Mouse (Mus musculus) CH12.LX (cell line): ENCODE data around the gene Plcxd2. TPM values are rescaled to one million over a fixed set of nuclear protein-coding genes. Genes with fewer than 3 reads are reported as not detected.

Experiments
- DNase-seq: peaks from one replicate; pipeline ENCODE4 v3.0.0-alpha.2; 2013; ENCODE audit errors: extremely low read depth
- H3K27ac ChIP-seq: 2 replicates; pipeline ENCODE4 v1.5.1; 2012; ENCODE audit warnings: low read depth, mild to moderate bottlenecking, control low read depth, moderate library complexity; ENCODE audit not compliant: insufficient read depth
- H3K27me3 ChIP-seq: replicated peaks from 2 replicates; pipeline ENCODE3; 2012; ENCODE audit warnings: inconsistent platforms
- H3K36me3 ChIP-seq, 2 experiments: replicated peaks in 1 of 2; 2 replicates each; pipeline versions ENCODE3 to v1.6.1; 2012; ENCODE audit warnings: inconsistent platforms in 1 of 2, low read length in 1 of 2, mild to moderate bottlenecking in 1 of 2, mixed read lengths in 1 of 2, moderate library complexity in 1 of 2; ENCODE audit not compliant: control insufficient read depth in 1 of 2, insufficient read depth in 1 of 2
- H3K4me1 ChIP-seq, 2 experiments: 2 replicates each; pipeline ENCODE4 v1.6.1; 2012; ENCODE audit warnings: inconsistent platforms in 1 of 2, moderate library complexity in 1 of 2; ENCODE audit not compliant: insufficient read depth in 2 of 2, control insufficient read depth in 1 of 2
- H3K4me2 ChIP-seq: 2 replicates; pipeline ENCODE4 v1.6.1; 2012; ENCODE audit warnings: low read depth, mild to moderate bottlenecking, control low read depth; ENCODE audit not compliant: poor library complexity, insufficient read depth, severe bottlenecking
- H3K4me3 ChIP-seq, 3 experiments: fragments of 150-350 bp in 1 of 3; sonication (generic) in 1 of 3; replicated peaks in 1 of 3; 2 replicates each; pipeline versions ENCODE3 to v1.5.1; 2011 to 2012; ENCODE audit warnings: low read depth in 2 of 3, low read length in 2 of 3, mild to moderate bottlenecking in 2 of 3, moderate library complexity in 2 of 3, control low read depth in 1 of 3, improper control_type of control experiment in 1 of 3, inconsistent platforms in 1 of 3, mixed read lengths in 1 of 3; ENCODE audit not compliant: poor library complexity in 1 of 3
- H3K79me2 ChIP-seq: replicated peaks from 2 replicates; pipeline ENCODE4 v1.6.1; 2012; ENCODE audit warnings: mild to moderate bottlenecking, moderate library complexity; ENCODE audit not compliant: control insufficient read depth, poor library complexity, insufficient read depth, severe bottlenecking; ENCODE audit errors: extremely low read depth
- H3K9ac ChIP-seq: 2 replicates; pipeline ENCODE4 v1.6.1; 2012; ENCODE audit warnings: low read depth, mild to moderate bottlenecking, control low read depth, moderate library complexity; ENCODE audit not compliant: insufficient read depth
- H3K9me3 ChIP-seq: replicated peaks from 2 replicates; pipeline ENCODE3; 2012; ENCODE audit warnings: low read length, inconsistent platforms, mixed read lengths
- BHLHE40 ChIP-seq: IDR thresholded peaks from 2 replicates; pipeline ENCODE4 v1.6.1; 2011; ENCODE audit warnings: mild to moderate bottlenecking, low read depth, low read length, improper control_type of control experiment
- CHD2 ChIP-seq: IDR thresholded peaks from 2 replicates; pipeline ENCODE4 v1.6.1; 2011; ENCODE audit warnings: low read length, improper control_type of control experiment
- ELF1 ChIP-seq: IDR thresholded peaks from 2 replicates; pipeline ENCODE4 v1.6.1; 2014; ENCODE audit warnings: low read depth, mild to moderate bottlenecking, inconsistent platforms, low read length, improper control_type of control experiment
- ETS1 ChIP-seq: conservative IDR thresholded peaks from 2 replicates; pipeline ENCODE4 v1.6.1; 2012; ENCODE audit warnings: low read depth, mild to moderate bottlenecking, inconsistent platforms, low read length, improper control_type of control experiment, moderate library complexity
- GABPA ChIP-seq: IDR thresholded peaks from 2 replicates; pipeline ENCODE4 v1.6.1; 2012; ENCODE audit warnings: low read depth, low read length, improper control_type of control experiment, inconsistent platforms; ENCODE audit not compliant: insufficient replicate concordance
- HCFC1 ChIP-seq: IDR thresholded peaks from 2 replicates; pipeline ENCODE4 v1.6.1; 2012; ENCODE audit warnings: low read depth, mild to moderate bottlenecking, inconsistent platforms, low read length, improper control_type of control experiment
- IRF4 ChIP-seq: IDR thresholded peaks from 2 replicates; pipeline ENCODE4 v1.6.1; 2014; ENCODE audit warnings: low read depth, mild to moderate bottlenecking, inconsistent platforms, low read length, improper control_type of control experiment
- JUND ChIP-seq: conservative IDR thresholded peaks from 2 replicates; pipeline ENCODE4 v1.6.1; 2011; ENCODE audit warnings: low read depth, low read length, improper control_type of control experiment
- KAT2A ChIP-seq: IDR thresholded peaks from 2 replicates; pipeline ENCODE4 v1.6.1; 2012; ENCODE audit warnings: low read length, improper control_type of control experiment, inconsistent platforms; ENCODE audit not compliant: insufficient replicate concordance
- MAX ChIP-seq: IDR thresholded peaks from 2 replicates; pipeline ENCODE4 v1.6.1; 2011; ENCODE audit warnings: low read length, improper control_type of control experiment
- MXI1 ChIP-seq: IDR thresholded peaks from 2 replicates; pipeline ENCODE4 v1.6.1; 2011; ENCODE audit warnings: mild to moderate bottlenecking, low read depth, low read length, improper control_type of control experiment
- NRF1 ChIP-seq: IDR thresholded peaks from 2 replicates; pipeline ENCODE4 v1.6.1; 2014; ENCODE audit warnings: low read depth, mild to moderate bottlenecking, inconsistent platforms, low read length, improper control_type of control experiment, moderate library complexity
- RAD21 ChIP-seq: IDR thresholded peaks from 2 replicates; pipeline ENCODE4 v1.6.1; 2011; ENCODE audit warnings: low read depth, mild to moderate bottlenecking, low read length, improper control_type of control experiment, moderate library complexity
- SIN3A ChIP-seq: IDR thresholded peaks from 2 replicates; pipeline ENCODE4 v1.6.1; 2012; ENCODE audit warnings: low read length, improper control_type of control experiment, inconsistent platforms
- TBP ChIP-seq: conservative IDR thresholded peaks from 2 replicates; pipeline ENCODE4 v1.6.1; 2011; ENCODE audit warnings: low read depth, low read length, improper control_type of control experiment
- UBTF ChIP-seq: IDR thresholded peaks from 2 replicates; pipeline ENCODE4 v1.6.1; 2012; ENCODE audit warnings: low read depth, mild to moderate bottlenecking, inconsistent platforms, low read length, improper control_type of control experiment, moderate library complexity
- USF1 ChIP-seq: IDR thresholded peaks from 2 replicates; pipeline ENCODE4 v1.6.1; 2014; ENCODE audit warnings: low read depth, mild to moderate bottlenecking, inconsistent platforms, low read length, improper control_type of control experiment
- USF2 ChIP-seq: conservative IDR thresholded peaks from 2 replicates; pipeline ENCODE4 v1.6.1; 2011; ENCODE audit warnings: low read depth, low read length, improper control_type of control experiment
- ZC3H11A ChIP-seq: IDR thresholded peaks from 2 replicates; pipeline ENCODE4 v1.6.1; 2012; ENCODE audit warnings: low read depth, mild to moderate bottlenecking, inconsistent platforms, low read length, improper control_type of control experiment
- ZMIZ1 ChIP-seq: IDR thresholded peaks from 2 replicates; pipeline ENCODE4 v1.6.1; 2012; ENCODE audit warnings: low read depth, mild to moderate bottlenecking, inconsistent platforms, low read length, improper control_type of control experiment
- dilution Hi-C: fragments of 300-500 bp; cut with MboI; formaldehyde crosslinking; loops from 2 replicates; pipeline ENCODE4 v1.14.3; 2020; ENCODE audit warnings: low sequenced_read_pairs; ENCODE audit not compliant: extremely low pct_unique_long_range_greater_than_20kb, extremely low pct_ligation_motif_present
- in situ Hi-C: fragments of 300-500 bp; cut with MboI; formaldehyde crosslinking; loops from 3 replicates; pipeline ENCODE4 v1.14.3; 2019; ENCODE audit warnings: low sequenced_read_pairs, low pct_ligation_motif_present, low pct_unique_long_range_greater_than_20kb, mixed read lengths
- polyA plus RNA-seq: library from polyadenylated mRNA; unstranded; fragments of >175 nt; gene quantifications from 2 replicates; pipeline ENCODE4 v1.2.1, GENCODE M21; 2012; ENCODE audit warnings: low read depth; ENCODE audit not compliant: insufficient read length
- total RNA-seq, 2 experiments: library from RNA; depleted of rRNA; stranded (reverse); fragments of 300-350 nt in 1 of 2; fragments of >200 nt in 1 of 2; gene quantifications; 2 replicates each; pipeline ENCODE4 v1.2.3; 2012 to 2014

Gene Plcxd2
- total and polyA plus RNA-seq, 3 experiments: not detected

- Histone ChIP-seq H3K27me3 (no peaks in the 10 kb centered on the region), H3K36me3 (no peaks in the 10 kb centered on the region), H3K79me2 (no peaks in the 10 kb centered on the region), H3K4me1 (peaks cover 0 to 2% of the 10 kb centered on the region in 2 experiments; a peak in 3 of 4 replicates), H3K9me3 (peaks cover 2% of the 10 kb centered on the region), H3K4me3 (no peak overlapping the region), H3K9ac (no peak overlapping the region), H3K27ac (no peak overlapping the region), H3K4me2 (no peak overlapping the region)
- DNase-seq: no peak
- in situ Hi-C loops (loop anchor here (5.0 kb wide), 1 partner anchor 214 kb away; no protein-coding TSS in a partner anchor), dilution Hi-C loops (no loop called here)
- no peak for TF ChIP-seq MXI1
Measured at GRCm38 (mm10) chr16:45966604-45967003, 43.4 kb downstream of the Plcxd2 start.

DNA sequence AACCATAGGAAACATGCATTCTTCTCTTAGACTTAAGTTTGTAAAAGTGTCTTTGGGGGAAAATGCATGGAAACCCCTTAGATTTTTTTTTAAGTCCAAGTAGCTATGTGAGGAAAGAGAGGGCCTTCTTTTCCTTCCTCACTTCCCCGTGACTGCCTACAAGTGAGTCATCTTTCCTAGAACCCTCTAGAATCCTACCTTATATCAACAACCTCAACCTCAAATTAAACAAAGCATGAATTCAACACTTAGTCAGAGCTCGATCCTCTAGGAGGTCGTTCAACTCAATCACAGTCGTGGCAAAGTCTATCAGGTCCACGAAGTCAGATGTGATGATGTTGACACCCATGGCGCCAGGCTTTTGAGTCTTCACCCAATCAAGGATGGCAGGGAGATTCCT lies 45.2 kb downstream of the Plcxd2 start:
- no peak overlapping the region for H3K4me2 ChIP-seq
- H3K79me2 ChIP-seq: no peaks in the 10 kb centered on the region
- H3K4me3 ChIP-seq: no peak overlapping the region
- no peak for DNase-seq
- H3K27ac ChIP-seq: no peak overlapping the region
- H3K27me3 ChIP-seq: no peaks in the 10 kb centered on the region
- in situ Hi-C loops (loop anchor here (5.0 kb wide), 1 partner anchor 212 kb away; no protein-coding TSS in a partner anchor), dilution Hi-C loops (no loop called here)
- peaks cover 0 to 2% of the 10 kb centered on the region in 2 experiments; a peak in 3 of 4 replicates for H3K4me1 ChIP-seq
- H3K36me3 ChIP-seq: no peaks in the 10 kb centered on the region
- no peak for TF ChIP-seq HCFC1
- TF ChIP-seq CHD2: no peak
- no peak for TF ChIP-seq MAX
- TF ChIP-seq UBTF: no peak
- TF ChIP-seq USF2: no peak
- TF ChIP-seq RAD21: no peak
- no peak for TF ChIP-seq ETS1
- TF ChIP-seq SIN3A: no peak
- no peak for TF ChIP-seq USF1
- no peak for TF ChIP-seq BHLHE40
- TF ChIP-seq GABPA: no peak
- TF ChIP-seq MXI1: no peak
- no peak for TF ChIP-seq TBP
- TF ChIP-seq ZMIZ1: no peak
- no peak for TF ChIP-seq IRF4
- no peak for TF ChIP-seq JUND
- TF ChIP-seq ZC3H11A: no peak
- TF ChIP-seq NRF1: no peak
- no peak for TF ChIP-seq ELF1
- TF ChIP-seq KAT2A: no peak
- no peaks in the 10 kb centered on the region for H3K9me3 ChIP-seq
- H3K9ac ChIP-seq: no peak overlapping the region
